Mouse (Mus musculus) lung, postnatal 0 days (tissue): ENCODE results near the gene B9d2. TPM values are rescaled to one million over a fixed set of nuclear protein-coding genes. Genes with fewer than 3 reads are reported as not detected.
A peak's percentile ranks its signal among the peaks of the same experiment; 100 is the strongest.

Experiments
- ATAC-seq: fragments of 200-750 bp; cut with Nextera tagmentation; 2 replicates; pipeline ENCODE4 v1.8.0; 2017; ENCODE audit warnings: moderate library complexity
- DNase-seq: peaks from one replicate; pipeline ENCODE4 v3.0.0-alpha.2; 2016; ENCODE audit warnings: low spot score
- H3K27ac ChIP-seq: fragments of 300-500 bp; sonication (generic); 2 replicates; pipeline ENCODE4 v1.5.1; 2014; ENCODE audit warnings: antibody characterized with exemption, mild to moderate bottlenecking, low read length, mixed read lengths
- H3K27me3 ChIP-seq: fragments of 300-500 bp; sonication (generic); replicated peaks from 2 replicates; pipeline ENCODE4 v1.6.1; 2014; ENCODE audit warnings: low read length, mixed read lengths; ENCODE audit not compliant: insufficient read depth
- H3K36me3 ChIP-seq: fragments of 300-500 bp; sonication (generic); 2 replicates; pipeline ENCODE4 v1.6.1; 2014; ENCODE audit warnings: low read length, mixed read lengths; ENCODE audit not compliant: insufficient read depth
- H3K4me1 ChIP-seq: fragments of 300-500 bp; sonication (generic); 2 replicates; pipeline ENCODE4 v1.6.1; 2014; ENCODE audit warnings: antibody characterized with exemption, low read depth, low read length, mixed read lengths; ENCODE audit not compliant: insufficient read depth
- H3K4me2 ChIP-seq: fragments of 300-500 bp; sonication (generic); replicated peaks from 2 replicates; pipeline ENCODE4 v1.6.1; 2014; ENCODE audit warnings: low read depth, mild to moderate bottlenecking, low read length, moderate library complexity, mixed read lengths
- H3K4me3 ChIP-seq: fragments of 300-500 bp; sonication (generic); 2 replicates; pipeline ENCODE4 v1.5.1; 2014; ENCODE audit warnings: low read depth, low read length
- H3K9ac ChIP-seq: fragments of 300-500 bp; sonication (generic); replicated peaks from 2 replicates; pipeline ENCODE4 v1.6.1; 2014; ENCODE audit warnings: low read depth, mild to moderate bottlenecking
- H3K9me3 ChIP-seq: fragments of 300-500 bp; sonication (generic); 2 replicates; pipeline ENCODE4 v1.6.1; 2016; ENCODE audit warnings: low read length, mixed read lengths
- CTCF ChIP-seq: IDR thresholded peaks from 2 replicates; pipeline ENCODE4 v1.5.1; 2016; ENCODE audit warnings: antibody characterized with exemption, mild to moderate bottlenecking
- EP300 ChIP-seq: IDR thresholded peaks from 2 replicates; pipeline ENCODE4 v1.6.1; 2016; ENCODE audit warnings: antibody characterized with exemption, mild to moderate bottlenecking, control low read depth
- WGBS: fragments of 180-500 bp; shearing (Covaris S2); extraction: QIAGEN DNeasy Blood & Tissue Kit; methylation state at CpG from one replicate; pipeline ENCODE4 v1.1.7; 2014; 5-methylcytosine and 5-hydroxymethylcytosine counted together
- polyA plus RNA-seq: library from polyadenylated mRNA; unstranded; fragments of >200 nt; fragmentation: Nextera tagmentation; extraction: Ambion mirVana; gene quantifications from 2 replicates; pipeline ENCODE4 v1.2.1, GENCODE M21; 2015

B9d2 gene
- polyA plus RNA-seq, 1 experiment from 2014 or later = 28.8 TPM

GRCm38 (mm10) chr7:25710519-25711130 lies 30.0 kb downstream of the B9d2 start:
- Histone ChIP-seq H3K36me3 (peaks cover 24% of the 10 kb centered on the region), H3K4me1 (peaks cover 14% of the 10 kb centered on the region), H3K9me3 (no peaks in the 10 kb centered on the region), H3K27ac (0 out of 2 replicates have a peak overlapping the region, but pooled peaks have one; percentile 43), H3K4me2 (0 out of 2 replicates have a peak overlapping the region, but pooled peaks have one; percentile 2), H3K27me3 (no peaks in the 10 kb centered on the region), H3K9ac (0 out of 2 replicates have a peak overlapping the region, but pooled peaks have one; percentile 3), H3K4me3 (no peak overlapping the region)
- no peak for ATAC-seq
- WGBS = 21% methylated on average over 6 of the region's 7 CpGs
- TF ChIP-seq EP300 (no peak), CTCF (no peak)
- DNase-seq = no peak

GRCm38 (mm10) chr7:25711165-25711564 lies 30.6 kb downstream of the B9d2 start:
- Histone ChIP-seq H3K27ac (no peak overlapping the region), H3K4me3 (no peak overlapping the region), H3K36me3 (peaks cover 27% of the 10 kb centered on the region), H3K4me2 (no peak overlapping the region), H3K27me3 (no peaks in the 10 kb centered on the region), H3K9me3 (no peaks in the 10 kb centered on the region), H3K9ac (no peak overlapping the region), H3K4me1 (peaks cover 12% of the 10 kb centered on the region)
- 58% methylated on average over 5 of the region's 5 CpGs for WGBS
- no peak for ATAC-seq
- TF ChIP-seq EP300 (no peak), CTCF (no peak)
- DNase-seq = no peak

GRCm38 (mm10) chr7:25711731-25712197 lies 31.2 kb downstream of the B9d2 start:
- DNase-seq = no peak
- Histone ChIP-seq H3K9ac (no peak overlapping the region), H3K36me3 (peaks cover 27% of the 10 kb centered on the region), H3K9me3 (no peaks in the 10 kb centered on the region), H3K4me2 (no peak overlapping the region), H3K27me3 (no peaks in the 10 kb centered on the region), H3K4me3 (no peak overlapping the region), H3K27ac (no peak overlapping the region), H3K4me1 (peaks cover 8% of the 10 kb centered on the region)
- WGBS = 52% methylated on average over 7 of the region's 7 CpGs
- no peak for TF ChIP-seq EP300
- ATAC-seq = no peak

- no peaks in the 10 kb centered on the region for H3K9me3 ChIP-seq
- H3K36me3 ChIP-seq = peaks cover 27% of the 10 kb centered on the region
- no peak overlapping the region for H3K4me2 ChIP-seq
- TF ChIP-seq CTCF = no peak
- TF ChIP-seq EP300 = no peak
- DNase-seq (no peak), ATAC-seq (no peak)
- no peak overlapping the region for H3K4me3 ChIP-seq
- no peak overlapping the region for H3K27ac ChIP-seq
- 88% methylated on average over 9 of the region's 9 CpGs for WGBS
- H3K27me3 ChIP-seq = no peaks in the 10 kb centered on the region
- peaks cover 8% of the 10 kb centered on the region; the same call in 1 of the 2 replicates for H3K4me1 ChIP-seq
- H3K9ac ChIP-seq = no peak overlapping the region
These were observed 32.2 kb downstream of the B9d2 start for GRCm38 (mm10) chr7:25712801-25713200.

- H3K9ac ChIP-seq = no peak overlapping the region
- DNase-seq = no peak
- H3K4me3 ChIP-seq = no peak overlapping the region
- H3K9me3 ChIP-seq = no peaks in the 10 kb centered on the region
- WGBS = 89% methylated on average over 8 of the region's 8 CpGs
- peaks cover 27% of the 10 kb centered on the region for H3K36me3 ChIP-seq
- peaks cover 8% of the 10 kb centered on the region; the same call in 1 of the 2 replicates for H3K4me1 ChIP-seq
- TF ChIP-seq EP300 (no peak), CTCF (no peak)
- H3K4me2 ChIP-seq = no peak overlapping the region
- ATAC-seq = no peak
- H3K27ac ChIP-seq = no peak overlapping the region
- H3K27me3 ChIP-seq = no peaks in the 10 kb centered on the region
These were observed 34.0 kb downstream of the B9d2 start for GRCm38 (mm10) chr7:25714581-25714980.

- no peak overlapping the region for H3K9ac ChIP-seq
- no peaks in the 10 kb centered on the region for H3K9me3 ChIP-seq
- no peak for DNase-seq
- no peak for TF ChIP-seq EP300
- no peak for TF ChIP-seq CTCF
- H3K4me2 ChIP-seq = no peak overlapping the region
- H3K27me3 ChIP-seq = no peaks in the 10 kb centered on the region
- H3K27ac ChIP-seq = no peak overlapping the region
- ATAC-seq = no peak
- H3K4me3 ChIP-seq = no peak overlapping the region
- peaks cover 27% of the 10 kb centered on the region for H3K36me3 ChIP-seq
- H3K4me1 ChIP-seq = no peaks in the 10 kb centered on the region; the same call in 1 of the 2 replicates
- 95% methylated on average over 22 of the region's 22 CpGs for WGBS
These were observed 35.2 kb downstream of the B9d2 start for GRCm38 (mm10) chr7:25715731-25716271.
